Mouse (Mus musculus) small intestine, adult 2 months (tissue): ENCODE results near the gene Rpl26.

Experiments used
- CTCF ChIP-seq: fragments of 200-500 bp; IDR thresholded peaks from 2 replicates; pipeline ENCODE4 v1.5.1; 2012; ENCODE audit warnings: low read depth, mild to moderate bottlenecking, control low read depth, inconsistent platforms, low read length, moderate library complexity, mixed read lengths; ENCODE audit not compliant: insufficient replicate concordance, insufficient read length; ENCODE audit errors: extremely low read depth
- POLR2A ChIP-seq: fragments of 200-500 bp; IDR thresholded peaks from 2 replicates; pipeline ENCODE4 v1.6.1; 2012; ENCODE audit warnings: low read depth, mild to moderate bottlenecking, control low read depth, inconsistent platforms, low read length, moderate library complexity

GRCm38 (mm10) chr11:68933885-68934507 lies 32.6 kb downstream of the Rpl26 start:
- TF ChIP-seq CTCF, result no peak
- no peak for TF ChIP-seq POLR2A
